Mouse (Mus musculus) stomach, embryonic 14.5 days (tissue): Measurements from ENCODE around the gene Map2k4. TPM values are rescaled to one million over a fixed set of nuclear protein-coding genes. Genes with fewer than 3 reads are reported as not detected.

Experiments used
- ATAC-seq: fragments of 200-750 bp; cut with Nextera tagmentation; 2 replicates; pipeline ENCODE4 v1.8.0; 2017; ENCODE audit warnings: low read depth, moderate TSS enrichment; ENCODE audit not compliant: insufficient number of reproducible peaks, insufficient read depth, low FRiP score
- H3K27ac ChIP-seq: fragments of 300-500 bp; sonication (generic); 2 replicates; pipeline ENCODE4 v1.5.1; 2014; ENCODE audit warnings: mild to moderate bottlenecking, low read length, moderate library complexity, mixed read lengths
- H3K27me3 ChIP-seq: fragments of 300-500 bp; sonication (generic); 2 replicates; pipeline ENCODE4 v1.6.1; 2014; ENCODE audit warnings: low read length, control low read depth, mixed read lengths; ENCODE audit not compliant: control insufficient read depth, insufficient read depth
- H3K36me3 ChIP-seq: fragments of 300-500 bp; sonication (generic); 2 replicates; pipeline ENCODE4 v1.6.1; 2014; ENCODE audit warnings: mild to moderate bottlenecking, control low read depth, low read length, moderate library complexity, mixed read lengths; ENCODE audit not compliant: control insufficient read depth, insufficient read depth
- H3K4me1 ChIP-seq: fragments of 300-500 bp; sonication (generic); 2 replicates; pipeline ENCODE4 v1.6.1; 2014; ENCODE audit warnings: low read length, control low read depth, mixed read lengths; ENCODE audit not compliant: control insufficient read depth, insufficient read depth
- H3K4me2 ChIP-seq: fragments of 300-500 bp; sonication (generic); replicated peaks from 2 replicates; pipeline ENCODE4 v1.6.1; 2014; ENCODE audit warnings: low read depth, low read length, control low read depth
- H3K4me3 ChIP-seq: fragments of 300-500 bp; sonication (generic); 2 replicates; pipeline ENCODE4 v1.5.1; 2014; ENCODE audit warnings: low read depth, low read length, control low read depth
- H3K9ac ChIP-seq: fragments of 300-500 bp; sonication (generic); replicated peaks from 2 replicates; pipeline ENCODE4 v1.6.1; 2014; ENCODE audit warnings: low read depth, mild to moderate bottlenecking, control low read depth, low read length, moderate library complexity, mixed read lengths
- H3K9me3 ChIP-seq: fragments of 300-500 bp; sonication (generic); 2 replicates; pipeline ENCODE4 v1.6.1; 2016; ENCODE audit warnings: low read depth, low read length, control low read depth; ENCODE audit not compliant: control insufficient read depth
- WGBS: fragments of 180-500 bp; shearing (Covaris S2); extraction: QIAGEN DNeasy Blood & Tissue Kit; methylation state at CpG from one replicate; pipeline ENCODE4 v1.1.7; 2014; 5-methylcytosine and 5-hydroxymethylcytosine counted together
- polyA plus RNA-seq: library from polyadenylated mRNA; unstranded; fragments of >200 nt; fragmentation: Nextera tagmentation; extraction: Ambion mirVana; gene quantifications from 2 replicates; pipeline ENCODE4 v1.2.1, GENCODE M21; 2014

The Map2k4 gene
- polyA plus RNA-seq, 1 experiment from 2014 or later = 77.9 TPM

DNA sequence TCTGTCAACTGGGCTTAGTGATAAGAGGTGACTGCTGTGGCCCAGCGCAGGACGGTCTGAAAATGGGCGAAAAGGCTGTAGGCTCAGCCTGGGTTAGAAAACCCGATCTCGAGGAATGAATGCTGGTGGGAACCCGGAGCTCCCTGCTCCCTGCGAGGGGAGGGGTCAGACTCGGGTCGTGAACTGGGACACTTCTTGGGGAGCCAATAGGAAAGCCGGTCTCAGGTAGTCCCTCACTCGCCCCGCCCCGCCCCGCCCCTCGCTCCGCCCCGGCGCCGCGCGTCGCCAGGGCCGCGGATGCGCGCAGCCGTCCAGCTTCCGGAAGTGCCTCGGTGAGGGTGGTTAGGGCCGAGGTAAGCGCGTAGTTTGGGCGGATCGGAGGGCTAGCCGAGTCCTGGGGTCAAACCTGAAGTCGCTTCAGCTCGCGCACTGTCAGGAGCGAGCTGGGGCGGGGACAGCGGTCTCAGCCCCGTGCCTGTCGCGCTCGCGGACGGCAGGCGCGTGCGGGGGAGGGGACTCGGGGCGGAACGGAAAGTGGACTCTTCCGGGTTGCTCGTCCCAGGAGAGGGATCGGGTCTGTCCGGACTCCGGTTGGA, 18.9 kb upstream of the Map2k4 start, which contains the start of gene Zkscan6:
Zkscan6 (plus strand) TSS at position 267 of the 596 bp plus-strand sequence.
- H3K9ac ChIP-seq = peak within 1 kb of the TSS; percentile 54
- peak within 1 kb of the TSS; percentile 58 for H3K4me3 ChIP-seq
- peak; percentile 96 for ATAC-seq
- no peaks in the 10 kb centered on the region; the same call in 1 of the 2 replicates for H3K4me1 ChIP-seq
- peak within 1 kb of the TSS; percentile 75 for H3K4me2 ChIP-seq
- H3K9me3 ChIP-seq = no peaks in the 10 kb centered on the region
- peak within 1 kb of the TSS; percentile 35 for H3K27ac ChIP-seq
- under 1% methylated on average over 58 of the region's 58 CpGs for WGBS
- no peaks in the 10 kb centered on the region for H3K27me3 ChIP-seq
- H3K36me3 ChIP-seq = no peaks in the 10 kb centered on the region

DNA sequence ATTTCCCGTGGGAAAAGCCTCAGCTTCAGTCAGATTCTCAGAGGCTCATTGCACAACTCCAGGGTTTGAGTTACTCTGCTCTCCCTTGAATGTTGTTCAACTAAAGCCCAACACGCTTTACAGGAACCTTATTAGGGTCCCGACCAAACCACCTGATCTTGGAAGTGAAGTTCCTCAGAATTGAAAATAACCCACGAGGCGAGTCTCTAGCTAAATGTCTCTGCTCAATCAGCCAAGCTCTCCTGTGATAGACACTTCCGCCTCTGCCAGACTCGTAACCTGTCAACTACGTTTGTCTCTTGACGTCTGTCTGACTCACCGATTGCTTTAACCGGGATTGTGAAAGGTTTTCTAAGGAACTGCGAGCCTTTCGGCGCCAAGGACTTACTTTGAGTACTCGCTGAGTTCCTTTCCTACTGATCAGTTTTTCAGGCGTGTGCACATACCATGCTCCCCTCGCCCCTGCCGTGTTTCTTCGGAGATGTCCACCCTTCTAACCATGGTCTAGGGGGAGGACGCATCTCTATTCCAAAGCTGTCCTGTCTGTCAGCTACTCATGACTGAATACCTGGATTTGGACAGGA, 18.3 kb upstream of the Map2k4 start:
- no peaks in the 10 kb centered on the region for H3K9me3 ChIP-seq
- no peak overlapping the region; the same call in 1 of the 2 replicates for H3K9ac ChIP-seq
- H3K27me3 ChIP-seq = no peaks in the 10 kb centered on the region
- peak overlapping the region; percentile 75 for H3K4me2 ChIP-seq
- no peaks in the 10 kb centered on the region; the same call in 1 of the 2 replicates for H3K4me1 ChIP-seq
- no peaks in the 10 kb centered on the region for H3K36me3 ChIP-seq
- ATAC-seq = no peak; the same call in 1 of the 2 replicates
- H3K4me3 ChIP-seq = peak overlapping the region; percentile 58
- 1% methylated on average over 20 of the region's 20 CpGs for WGBS
- no peak overlapping the region; the same call in 1 of the 2 replicates for H3K27ac ChIP-seq

DNA sequence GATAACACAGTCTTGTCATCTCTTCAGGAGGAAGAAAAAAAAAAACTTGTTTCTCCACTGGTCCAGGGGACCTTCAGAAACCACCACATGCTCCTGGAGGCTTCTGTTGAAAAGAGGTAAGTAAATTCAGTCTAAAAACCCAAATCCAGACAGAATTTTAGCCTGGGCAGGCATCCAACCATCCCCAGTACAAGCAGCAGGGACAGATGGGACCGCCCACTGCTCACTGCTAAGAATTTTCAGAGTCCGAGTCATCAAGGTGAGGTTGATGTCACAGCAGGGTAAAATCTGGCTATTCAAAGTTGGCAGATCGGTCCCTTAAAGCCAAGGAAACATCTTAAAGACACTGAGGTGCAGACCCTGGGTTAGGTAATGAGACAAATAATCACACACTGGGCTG, 13.8 kb upstream of the Map2k4 start:
- no peaks in the 10 kb centered on the region for H3K36me3 ChIP-seq
- no peak overlapping the region for H3K4me3 ChIP-seq
- H3K9ac ChIP-seq = no peak overlapping the region
- no peaks in the 10 kb centered on the region for H3K4me1 ChIP-seq
- 55% methylated on average over 3 of the region's 3 CpGs for WGBS
- ATAC-seq = no peak
- no peak overlapping the region for H3K4me2 ChIP-seq
- no peaks in the 10 kb centered on the region for H3K9me3 ChIP-seq
- H3K27ac ChIP-seq = no peak overlapping the region
- no peaks in the 10 kb centered on the region for H3K27me3 ChIP-seq

DNA sequence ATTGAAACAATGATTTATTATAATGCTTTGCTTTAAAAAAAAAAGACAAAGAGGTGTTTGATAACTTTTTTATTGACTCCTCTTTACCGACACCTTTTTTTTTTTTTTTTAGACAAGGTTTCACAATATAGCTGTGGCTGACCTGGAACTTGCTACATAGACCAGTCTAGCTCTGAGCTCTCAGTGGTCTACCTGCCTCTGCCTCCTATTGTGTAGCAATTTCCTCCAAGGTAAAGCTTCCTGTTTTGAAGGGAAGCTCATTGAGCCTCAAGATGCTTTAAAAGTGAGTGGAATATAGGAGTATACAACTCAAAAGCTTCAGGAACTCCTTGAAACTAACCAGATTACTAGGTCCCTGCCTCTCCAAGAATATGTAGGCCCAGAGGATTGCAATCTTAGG, 7.8 kb upstream of the Map2k4 start:
- no peak overlapping the region for H3K9ac ChIP-seq
- H3K27ac ChIP-seq = no peak overlapping the region
- 74% methylated on average over 1 of the region's 1 CpGs for WGBS
- no peak overlapping the region for H3K4me2 ChIP-seq
- H3K4me1 ChIP-seq = no peaks in the 10 kb centered on the region
- no peaks in the 10 kb centered on the region for H3K9me3 ChIP-seq
- no peak for ATAC-seq
- H3K27me3 ChIP-seq = no peaks in the 10 kb centered on the region
- H3K36me3 ChIP-seq = no peaks in the 10 kb centered on the region
- no peak overlapping the region for H3K4me3 ChIP-seq

DNA sequence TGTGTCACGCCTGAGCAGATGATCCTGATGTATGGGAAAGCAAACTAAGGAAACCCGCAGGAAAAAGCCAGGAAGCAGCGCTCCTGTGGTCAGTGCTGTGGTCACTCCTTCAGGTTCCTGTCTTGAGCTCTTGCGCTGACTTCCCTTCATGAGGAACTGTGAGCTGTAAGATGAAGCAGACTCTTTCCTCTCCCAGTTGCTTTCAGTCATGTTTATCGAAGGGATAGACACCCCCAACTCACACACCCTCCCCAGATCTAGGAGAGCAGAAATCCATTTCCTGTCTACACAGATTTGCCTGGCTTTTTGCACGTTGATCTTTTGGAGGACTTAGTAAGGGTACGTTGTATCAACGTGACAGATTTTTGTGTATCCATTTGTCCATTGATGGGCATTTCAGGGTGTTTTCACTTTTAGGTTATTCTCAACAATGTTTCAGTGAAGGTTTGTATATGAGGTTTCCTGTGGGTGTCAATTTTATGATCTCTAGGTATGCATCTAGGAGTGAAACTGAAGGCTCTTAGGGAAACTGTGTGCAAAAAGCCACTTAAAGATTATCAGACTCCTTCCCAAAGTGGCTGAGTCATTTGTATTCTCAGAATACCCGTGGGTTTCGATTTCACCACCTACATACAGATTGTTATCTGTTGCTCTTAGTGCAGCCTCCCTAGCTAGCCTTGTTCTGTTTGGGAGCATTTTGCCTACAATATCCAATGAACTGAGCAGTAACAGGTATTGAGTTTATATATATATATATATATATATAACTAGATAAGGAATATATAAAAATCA, 6.5 kb upstream of the Map2k4 start:
- no peak for ATAC-seq
- H3K4me3 ChIP-seq = no peak overlapping the region
- H3K36me3 ChIP-seq = no peaks in the 10 kb centered on the region
- no peaks in the 10 kb centered on the region for H3K27me3 ChIP-seq
- H3K4me2 ChIP-seq = no peak overlapping the region
- 61% methylated on average over 10 of the region's 10 CpGs for WGBS
- no peak overlapping the region for H3K9ac ChIP-seq
- no peak overlapping the region for H3K27ac ChIP-seq
- H3K4me1 ChIP-seq = no peaks in the 10 kb centered on the region
- H3K9me3 ChIP-seq = no peaks in the 10 kb centered on the region

DNA sequence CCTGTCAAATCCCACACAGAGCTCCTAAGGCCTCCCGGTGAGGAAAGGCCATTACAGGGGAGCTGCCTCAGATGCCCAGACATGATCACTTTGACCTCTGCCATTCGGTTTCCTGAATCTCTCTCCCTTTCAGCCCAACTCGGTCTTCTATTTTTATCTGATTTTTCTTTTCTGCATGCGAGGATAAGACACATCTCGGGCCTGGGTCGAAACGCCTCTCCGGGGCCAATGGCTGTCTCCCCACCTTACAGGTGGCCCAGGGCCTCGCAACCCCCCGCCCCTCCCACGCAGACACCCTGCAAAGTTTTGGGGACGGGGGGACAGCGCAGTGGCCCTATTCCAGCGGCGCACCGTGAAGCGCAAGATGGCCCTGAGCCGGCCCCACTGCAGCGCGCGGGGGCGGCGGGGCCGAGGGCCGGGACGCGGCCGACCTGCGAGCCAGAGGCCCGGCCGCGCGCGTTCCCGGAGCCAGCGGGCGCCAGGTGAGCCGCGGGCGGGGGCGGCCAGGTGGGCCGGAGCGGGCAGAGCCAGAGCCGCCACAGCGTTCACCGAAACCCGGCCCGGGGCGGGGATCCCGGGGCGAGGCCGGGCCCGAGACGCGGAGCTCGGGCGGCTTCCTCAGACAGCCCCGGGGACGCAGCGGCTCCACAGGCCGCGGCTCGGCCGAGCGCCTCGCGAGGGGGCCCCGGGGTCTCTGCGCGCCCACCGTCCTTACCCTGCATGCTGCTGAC, 511 bp downstream of the Map2k4 start:
- Histone ChIP-seq H3K27ac (peak overlapping the region; percentile 84), H3K4me2 (peak overlapping the region; percentile 65), H3K27me3 (no peaks in the 10 kb centered on the region), H3K9ac (peak overlapping the region; percentile 98), H3K9me3 (no peaks in the 10 kb centered on the region), H3K4me3 (peak overlapping the region; percentile 56), H3K4me1 (peaks cover 14% of the 10 kb centered on the region), H3K36me3 (no peaks in the 10 kb centered on the region)
- ATAC-seq = peak; percentile 80
- WGBS = under 1% methylated on average over 71 of the region's 71 CpGs

DNA sequence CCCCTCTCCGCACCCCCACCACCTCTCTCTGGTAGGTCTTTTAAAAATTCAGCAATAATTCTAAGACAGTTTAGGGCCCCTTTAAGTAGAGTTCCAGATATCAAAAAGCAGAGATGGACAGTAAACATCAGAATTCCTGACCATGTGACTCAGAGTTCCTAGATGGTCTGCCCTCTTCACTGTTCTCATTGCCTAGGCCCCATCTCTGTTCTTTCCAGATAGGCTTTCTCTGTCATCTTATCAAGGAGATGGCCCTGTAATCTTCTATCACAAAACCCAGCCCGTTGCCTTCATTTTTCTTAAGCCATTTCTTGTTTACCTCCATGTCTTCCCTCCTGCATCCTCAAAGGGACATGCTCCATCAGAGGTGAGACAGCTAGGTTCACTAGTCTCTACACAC, 1.9 kb downstream of the Map2k4 start:
- Histone ChIP-seq H3K4me2 (peak overlapping the region; percentile 65), H3K36me3 (no peaks in the 10 kb centered on the region), H3K9ac (no peak overlapping the region), H3K4me3 (peak overlapping the region; percentile 56; the same call in 1 of the 2 replicates), H3K27me3 (no peaks in the 10 kb centered on the region), H3K4me1 (peaks cover 14% of the 10 kb centered on the region), H3K27ac (no peak overlapping the region), H3K9me3 (no peaks in the 10 kb centered on the region)
- WGBS = 76% methylated on average over 2 of the region's 2 CpGs
- no peak for ATAC-seq

DNA sequence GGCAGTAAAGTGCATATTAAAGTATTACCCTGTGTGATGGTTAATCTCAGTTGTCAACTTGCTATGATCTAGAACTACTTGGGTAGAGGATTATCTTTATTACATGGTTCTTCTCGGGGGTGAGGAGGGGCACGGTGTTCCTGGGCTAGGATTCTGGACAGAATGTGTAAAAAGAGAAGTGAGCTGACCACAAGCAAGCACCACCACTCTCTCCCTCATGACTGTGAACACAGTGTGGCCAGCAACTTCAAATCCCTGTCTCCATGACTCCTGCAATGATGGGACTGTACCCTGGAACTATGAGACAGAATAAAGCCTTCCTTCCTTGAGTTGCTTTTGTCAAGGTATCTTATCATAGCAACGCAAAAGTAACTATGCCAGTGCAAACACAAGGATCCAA, 6.5 kb downstream of the Map2k4 start:
- Histone ChIP-seq H3K4me1 (peaks cover 29% of the 10 kb centered on the region), H3K36me3 (peaks cover 8% of the 10 kb centered on the region; the same call in 1 of the 2 replicates), H3K4me2 (no peak overlapping the region), H3K9ac (no peak overlapping the region), H3K9me3 (no peaks in the 10 kb centered on the region), H3K27ac (no peak overlapping the region), H3K4me3 (no peak overlapping the region), H3K27me3 (no peaks in the 10 kb centered on the region)
- 67% methylated on average over 3 of the region's 3 CpGs for WGBS
- no peak for ATAC-seq
